Mouse (Mus musculus): ENCODE data around the gene Olfr167.
"Not testable (repeated sequence)": the region's sequence is repeated elsewhere in the genome, so short reads cannot be mapped to it uniquely, and the experiment has no call there.

The Olfr167 gene

DNA sequence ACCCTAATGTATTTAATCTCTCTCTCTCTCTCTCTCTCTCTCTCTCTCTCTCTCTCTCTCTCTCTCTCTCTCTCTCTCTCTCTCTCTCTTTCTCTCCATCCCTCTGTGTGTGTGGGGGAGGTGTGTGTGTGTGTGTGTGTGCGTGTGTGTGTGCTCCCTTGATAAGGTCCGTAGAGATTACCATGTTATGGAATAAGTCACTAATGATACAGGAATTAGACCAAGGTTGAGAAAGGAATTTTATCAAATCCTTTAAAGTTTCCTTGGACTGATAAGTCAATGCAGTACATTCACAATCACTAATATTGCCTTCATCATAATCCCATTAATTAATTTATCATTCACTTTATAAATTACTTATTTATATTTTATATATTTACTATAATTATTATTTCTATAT is at the start of gene Olfr167:
Gene Olfr167, minus strand, starts transcription at position 101 of the 400 bp plus-strand sequence.
- no peak for DNase-seq

DNA sequence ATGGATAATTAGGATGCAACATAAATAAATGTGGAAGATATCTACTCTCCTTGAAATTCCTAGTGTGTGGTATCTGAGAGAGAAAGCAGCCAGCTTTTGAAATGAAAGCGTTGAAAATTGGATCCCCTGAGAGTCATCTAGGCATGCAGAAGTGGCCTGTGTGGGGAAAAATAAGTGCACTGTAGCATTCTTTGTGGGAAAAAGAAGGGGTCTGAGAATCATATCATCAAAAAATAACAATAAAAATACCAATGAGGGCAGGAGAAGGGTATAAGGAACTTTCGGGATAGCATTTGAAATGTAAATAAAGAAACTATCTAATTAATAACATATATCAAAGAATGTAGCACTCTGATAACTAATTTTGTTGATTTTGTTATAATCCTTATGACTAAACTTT is 49.6 kb upstream of the Olfr167 start, which contains the start of gene Olfr169:
Gene Olfr169, minus strand, starts transcription at position 101 of the 400 bp plus-strand sequence.
- not testable (repeated sequence) for DNase-seq

DNA sequence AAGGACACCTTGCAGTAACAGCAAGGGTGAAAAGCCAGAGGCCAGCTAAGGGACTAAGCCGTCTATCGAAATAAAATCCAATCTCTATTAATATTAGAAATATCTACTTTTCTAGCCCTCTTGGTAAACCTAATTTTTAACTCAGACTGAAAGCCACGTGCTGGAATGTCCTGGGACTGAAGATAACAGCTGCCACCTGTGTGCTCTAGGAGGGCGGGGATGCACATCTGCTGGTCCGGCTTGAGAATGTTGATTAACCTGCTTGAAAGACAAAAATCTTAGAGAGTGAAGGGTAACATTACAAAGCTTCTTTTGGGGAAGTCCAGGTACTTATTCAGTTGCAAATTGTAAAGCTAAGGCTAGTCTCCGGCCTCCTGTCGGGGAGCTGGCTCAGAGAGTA is 31.4 kb upstream of the Olfr167 start:
- not testable (repeated sequence) for DNase-seq

GRCm38 (mm10) chr16:19552246-19552645 is 30.2 kb upstream of the Olfr167 start:
- DNase-seq, result not testable (repeated sequence)

- DNase-seq, result no peak
Observed at GRCm38 (mm10) chr16:19535455-19535854, 13.4 kb upstream of the Olfr167 start, which contains the start of gene Olfr168. Gene Olfr168, minus strand, starts transcription at chr16:19535555.

DNA sequence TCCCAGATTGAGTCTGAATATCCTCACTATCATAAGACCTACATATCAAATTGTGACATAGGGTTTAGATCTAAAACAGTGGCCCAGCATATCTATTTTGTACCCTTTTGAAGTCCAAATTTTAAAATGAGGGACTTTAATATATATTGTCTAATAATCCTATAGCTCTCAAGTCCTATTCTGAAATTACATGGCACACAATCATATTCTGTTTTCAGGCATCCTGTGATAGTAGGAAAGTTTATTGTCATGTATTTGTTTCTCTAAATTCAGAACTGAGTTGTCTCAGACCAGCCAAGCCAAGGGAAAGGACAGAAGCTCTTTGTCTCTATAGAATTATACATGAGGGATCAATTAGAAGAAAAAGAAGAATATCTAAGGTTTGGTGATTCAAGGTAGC is 38.7 kb downstream of the Olfr167 start, which contains the start of gene Olfr166:
Gene Olfr166, plus strand, starts transcription at position 301 of the 400 bp plus-strand sequence.
- no peak for DNase-seq

GRCm38 (mm10) chr16:19464365-19464764 is 57.7 kb downstream of the Olfr167 start:
- no peak for DNase-seq
